Mouse (Mus musculus): ENCODE data around the gene Ifnk. TPM values are rescaled to one million over a fixed set of nuclear protein-coding genes. Genes with fewer than 3 reads are reported as not detected.

The Ifnk gene
- total RNA-seq, 4 experiments from 2014 or later = not detected

GRCm38 (mm10) chr4:35187617-35188326 lies 35.9 kb downstream of the Ifnk start:
- no peak for DNase-seq (ENCODE audit: low spot score in 2 of 2)

GRCm38 (mm10) chr4:35189794-35190193 lies 37.9 kb downstream of the Ifnk start:
- no peak for DNase-seq (ENCODE audit: low spot score in 2 of 2)

GRCm38 (mm10) chr4:35192725-35193124 lies 40.9 kb downstream of the Ifnk start:
- no peak for DNase-seq (ENCODE audit: low spot score in 2 of 2)

- DNase-seq (ENCODE audit: low spot score in 2 of 2) = no peak
Measured at GRCm38 (mm10) chr4:35201700-35202099, 49.8 kb downstream of the Ifnk start.

Other genes starting within 250 kb of the Ifnk start
- 1 to 10 TPM; 5.6 to 7.2 (median 6.3) TPM for gene Mob3b, start 5.4 kb downstream of the Ifnk start, total RNA-seq (2022)
- gene C9orf72, start 74.1 kb downstream of the Ifnk start, total RNA-seq (2022) = 10 to 100 TPM; 25.5 to 26.1 (median 25.9) TPM

Measured in layer of hippocampus, adult 8-10 months (tissue).